ENCODE assay signal across 9 mouse cellular contexts in the genomic region with DNA sequence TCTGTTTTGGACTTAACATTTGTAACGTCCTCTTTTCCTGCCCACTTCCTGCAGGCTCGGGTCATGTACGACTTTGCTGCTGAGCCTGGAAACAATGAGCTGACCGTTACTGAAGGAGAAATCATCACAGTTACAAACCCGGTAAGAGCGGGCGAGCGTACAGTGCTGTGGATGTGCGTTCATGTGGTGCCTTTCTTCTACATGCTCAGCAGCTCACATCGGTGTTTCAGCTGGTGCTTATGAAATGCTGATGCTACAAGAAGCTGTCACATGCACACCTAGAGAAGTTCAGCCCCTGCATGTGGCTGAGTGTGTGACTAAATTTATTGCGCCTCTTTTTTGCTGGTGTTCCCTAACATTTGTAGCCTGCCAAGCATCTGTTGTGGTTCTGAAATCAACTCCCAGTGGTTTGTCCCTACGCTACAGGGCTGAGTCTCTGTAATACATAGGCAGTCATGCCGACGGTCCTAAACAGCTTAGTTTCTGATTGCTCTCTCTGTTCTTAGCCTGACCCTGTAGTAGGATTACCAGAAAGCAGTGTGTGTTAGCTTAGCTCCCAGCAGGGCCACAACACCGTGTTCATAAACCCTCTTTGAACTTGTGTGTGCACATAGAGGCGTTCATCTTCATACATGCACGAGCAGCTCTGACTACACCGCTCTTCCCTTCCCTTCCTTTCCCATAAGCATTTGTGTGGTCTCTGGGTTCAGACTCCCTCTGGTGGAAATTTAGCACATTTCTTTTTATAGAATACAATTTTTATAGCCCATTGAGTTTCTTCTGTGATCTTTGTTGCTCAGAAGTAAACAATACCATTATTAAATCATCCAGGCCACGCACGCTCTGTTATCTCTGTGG. TPM values are rescaled to one million over a fixed set of nuclear protein-coding genes. Genes with fewer than 3 reads are reported as not detected.
DNase-seq lines count a peak whose midpoint lies in the region; ATAC-seq and TF ChIP-seq lines count a peak whose summit lies in the region.
"Had no signal": no experiment of that assay in that cellular context is flagged by ENCODE, and none has a peak within 500 bp of the region (broad histone marks: within the 10 kb centered on the region; RNA-seq: fewer than 3 reads in every experiment).

No protein-coding gene starts in this region.

- no peaks in the 10 kb centered on the region for H3K36me3 ChIP-seq in forebrain, embryonic 14.5 days (ENCODE audit: control insufficient read depth, insufficient read depth, low read length)
- H3K36me3 ChIP-seq in liver, postnatal 0 days (replicated peaks; ENCODE audit: insufficient read depth, low read length), result peaks cover 6% of the 10 kb centered on the region; the same call in 1 of the 2 replicates
- H3K36me3 ChIP-seq: neural tube, embryonic 12.5 days had no signal

- no peak overlapping the region for H3K4me3 ChIP-seq in forebrain, embryonic 14.5 days (ENCODE audit: low read depth, low read length)
- H3K4me3 ChIP-seq in liver, postnatal 0 days (ENCODE audit: low read depth, low read length), result no peak overlapping the region
- H3K4me3 ChIP-seq: neural tube, embryonic 12.5 days had no signal

- peak; percentile 70 for TF ChIP-seq CTCF in liver, postnatal 0 days (IDR thresholded peaks at IDR 0.05; ENCODE audit: low read depth)

- H3K27ac ChIP-seq in forebrain, embryonic 14.5 days (ENCODE audit: low read depth, low read length), result no peak overlapping the region
- peak overlapping the region; percentile 64; the same call in 1 of the 2 replicates for H3K27ac ChIP-seq in liver, postnatal 0 days (ENCODE audit: low read depth)
- H3K27ac ChIP-seq: neural tube, embryonic 12.5 days had no signal

- peak; percentile 23 to 24 for DNase-seq in heart, adult 18-20 months
- no peak for DNase-seq in heart, postnatal 14 days
- peak; percentile 56 for DNase-seq in right cerebral cortex, adult 18-20 months
- no peak for DNase-seq in right cerebral cortex, postnatal 14 days
- peak; percentile 81 for DNase-seq in forebrain, embryonic 14.5 days (ENCODE audit: low spot score)
- no peak for DNase-seq in liver, postnatal 0 days
- DNase-seq in thymus, postnatal 36 days, result peak; percentile 26 to 27
- DNase-seq in adrenal gland, postnatal 4 days (ENCODE audit: low spot score in 2 of 2), result no peak

- peak; percentile 58; the same call in 1 of the 2 replicates for ATAC-seq in forebrain, embryonic 14.5 days
- 0 out of 2 replicates have a peak, but pooled peaks have one; percentile 8 for ATAC-seq in liver, postnatal 0 days

- H3K9ac ChIP-seq in forebrain, embryonic 14.5 days (ENCODE audit: low read length), result no peak overlapping the region
- H3K9ac ChIP-seq in liver, postnatal 0 days (replicated peaks), result no peak overlapping the region
- H3K9ac ChIP-seq: neural tube, embryonic 12.5 days had no signal

- 0 out of 2 replicates have a peak, but pooled peaks cover 4% of the 10 kb centered on the region for H3K4me1 ChIP-seq in forebrain, embryonic 14.5 days (ENCODE audit: control insufficient read depth, insufficient read depth, low read length)
- peaks cover 19% of the 10 kb centered on the region for H3K4me1 ChIP-seq in liver, postnatal 0 days (ENCODE audit: insufficient read depth)

- intact Hi-C loops in heart, postnatal 14 days (cut with DNase I), result loop anchor here (2.0 kb wide), 1 partner anchor 42 kb away; no protein-coding TSS in a partner anchor

- 77% methylated on average over 20 of the region's 20 CpGs for WGBS in forebrain, embryonic 14.5 days
- WGBS in liver, postnatal 0 days (ENCODE audit: insufficient replicate concordance), result 40% methylated on average over 20 of the region's 20 CpGs

- no peak overlapping the region for H3K4me2 ChIP-seq in forebrain, embryonic 14.5 days (ENCODE audit: low read length)
- peak overlapping the region; percentile 14; the same call in 1 of the 2 replicates for H3K4me2 ChIP-seq in liver, postnatal 0 days (ENCODE audit: low read depth, low read length)
- H3K4me2 ChIP-seq: neural tube, embryonic 12.5 days had no signal

- no peaks in the 10 kb centered on the region for H3K27me3 ChIP-seq in forebrain, embryonic 14.5 days (replicated peaks; ENCODE audit: control insufficient read depth, insufficient read depth, low read length)
- H3K27me3 ChIP-seq in liver, postnatal 0 days (ENCODE audit: insufficient read depth, low read length), result no peaks in the 10 kb centered on the region
- H3K27me3 ChIP-seq: neural tube, embryonic 12.5 days had no signal

- TF ChIP-seq EP300 in liver, postnatal 0 days (IDR thresholded peaks at IDR 0.05; ENCODE audit: low read depth), result no peak

- H3K9me3 ChIP-seq in forebrain, embryonic 14.5 days (replicated peaks; ENCODE audit: control insufficient read depth, low read length), result no peaks in the 10 kb centered on the region
- H3K9me3 ChIP-seq in liver, postnatal 0 days (ENCODE audit: low read length), result no peaks in the 10 kb centered on the region
- H3K9me3 ChIP-seq: neural tube, embryonic 12.5 days had no signal

RNA-seq across cellular contexts. Expression of gene Snx9, which starts 46.0 kb away (rescaled TPM):
- 10 to 100 TPM; 31.0 to 32.9 TPM for total RNA-seq in heart, adult 18-20 months (2021)
- 10 to 100 TPM; 31.5 to 33.3 TPM for total RNA-seq in heart, postnatal 14 days (2021)
- polyA plus RNA-seq in forebrain, embryonic 14.5 days (2014; fragmentation: Nextera tagmentation; extraction: Ambion mirVana), result 6.7 and 6.8 TPM in 2 replicates
- 13.1 and 13.5 TPM in 2 replicates for polyA plus RNA-seq in liver, postnatal 0 days (2015; fragmentation: Nextera tagmentation; extraction: Ambion mirVana)
- total RNA-seq in adrenal gland, postnatal 4 days (2021), result 10 to 100 TPM; 52.0 to 57.6 TPM

RNA-seq across cellular contexts. Expression of gene Synj2, which starts 53.9 kb away (rescaled TPM):
- total RNA-seq in heart, adult 18-20 months (2021), result 10 to 100 TPM; 45.2 to 58.1 TPM
- 10 to 100 TPM; 30.7 to 32.1 TPM for total RNA-seq in heart, postnatal 14 days (2021)
- polyA plus RNA-seq in forebrain, embryonic 14.5 days (2014; fragmentation: Nextera tagmentation; extraction: Ambion mirVana), result 0.72 and 0.90 TPM in 2 replicates
- polyA plus RNA-seq in liver, postnatal 0 days (2015; fragmentation: Nextera tagmentation; extraction: Ambion mirVana), result 0.62 TPM in 2 replicates
- total RNA-seq in adrenal gland, postnatal 4 days (2021), result 10 to 100 TPM; 12.4 to 12.8 TPM

Comparison
In these comparisons a context has a peak if more than half of its experiments do, and no peak if none do; other contexts are left out.
1. DNase-seq: peak in heart, adult 18-20 months (2 of 2), right cerebral cortex, adult 18-20 months (single experiment), forebrain, embryonic 14.5 days (single experiment) and thymus, postnatal 36 days (2 of 2); none in heart, postnatal 14 days (0 of 2), right cerebral cortex, postnatal 14 days (single experiment), liver, postnatal 0 days (single experiment) and adrenal gland, postnatal 4 days (0 of 2).